Mouse (Mus musculus) CH12.LX (cell line): Measurements from ENCODE around the gene Fkbp14. TPM values are rescaled to one million over a fixed set of nuclear protein-coding genes. Genes with fewer than 3 reads are reported as not detected.

ENCODE experiments used
- DNase-seq: peaks from one replicate; pipeline ENCODE4 v3.0.0-alpha.2; 2013; ENCODE audit errors: extremely low read depth
- H3K27ac ChIP-seq: 2 replicates; pipeline ENCODE4 v1.5.1; 2012; ENCODE audit warnings: low read depth, mild to moderate bottlenecking, control low read depth, moderate library complexity; ENCODE audit not compliant: insufficient read depth
- H3K27me3 ChIP-seq: replicated peaks from 2 replicates; pipeline ENCODE3; 2012; ENCODE audit warnings: inconsistent platforms
- H3K36me3 ChIP-seq, 2 experiments: replicated peaks in 1 of 2; 2 replicates each; pipeline versions ENCODE3 to v1.6.1; 2012; ENCODE audit warnings: inconsistent platforms in 1 of 2, low read length in 1 of 2, mild to moderate bottlenecking in 1 of 2, mixed read lengths in 1 of 2, moderate library complexity in 1 of 2; ENCODE audit not compliant: control insufficient read depth in 1 of 2, insufficient read depth in 1 of 2
- H3K4me1 ChIP-seq, 2 experiments: 2 replicates each; pipeline ENCODE4 v1.6.1; 2012; ENCODE audit warnings: inconsistent platforms in 1 of 2, moderate library complexity in 1 of 2; ENCODE audit not compliant: insufficient read depth in 2 of 2, control insufficient read depth in 1 of 2
- H3K4me2 ChIP-seq: 2 replicates; pipeline ENCODE4 v1.6.1; 2012; ENCODE audit warnings: low read depth, mild to moderate bottlenecking, control low read depth; ENCODE audit not compliant: poor library complexity, insufficient read depth, severe bottlenecking
- H3K4me3 ChIP-seq, 3 experiments: fragments of 150-350 bp in 1 of 3; sonication (generic) in 1 of 3; replicated peaks in 1 of 3; 2 replicates each; pipeline versions ENCODE3 to v1.5.1; 2011 to 2012; ENCODE audit warnings: low read depth in 2 of 3, low read length in 2 of 3, mild to moderate bottlenecking in 2 of 3, moderate library complexity in 2 of 3, control low read depth in 1 of 3, improper control_type of control experiment in 1 of 3, inconsistent platforms in 1 of 3, mixed read lengths in 1 of 3; ENCODE audit not compliant: poor library complexity in 1 of 3
- H3K79me2 ChIP-seq: replicated peaks from 2 replicates; pipeline ENCODE4 v1.6.1; 2012; ENCODE audit warnings: mild to moderate bottlenecking, moderate library complexity; ENCODE audit not compliant: control insufficient read depth, poor library complexity, insufficient read depth, severe bottlenecking; ENCODE audit errors: extremely low read depth
- H3K9ac ChIP-seq: 2 replicates; pipeline ENCODE4 v1.6.1; 2012; ENCODE audit warnings: low read depth, mild to moderate bottlenecking, control low read depth, moderate library complexity; ENCODE audit not compliant: insufficient read depth
- H3K9me3 ChIP-seq: replicated peaks from 2 replicates; pipeline ENCODE3; 2012; ENCODE audit warnings: low read length, inconsistent platforms, mixed read lengths
- CHD1 ChIP-seq: IDR thresholded peaks from 2 replicates; pipeline ENCODE4 v1.6.1; 2012; ENCODE audit warnings: low read depth, low read length, improper control_type of control experiment, inconsistent platforms
- CTCF ChIP-seq, 2 experiments: IDR thresholded peaks in 1 of 2; conservative IDR thresholded peaks in 1 of 2; 2 replicates each; pipeline ENCODE4 v1.5.1; 2011 to 2012; ENCODE audit warnings: low read depth in 2 of 2, low read length in 2 of 2, improper control_type of control experiment in 1 of 2, inconsistent platforms in 1 of 2, mild to moderate bottlenecking in 1 of 2, moderate library complexity in 1 of 2
- E2F4 ChIP-seq: IDR thresholded peaks from 2 replicates; pipeline ENCODE4 v1.6.1; 2011; ENCODE audit warnings: low read depth, low read length, improper control_type of control experiment; ENCODE audit not compliant: insufficient replicate concordance
- ELF1 ChIP-seq: IDR thresholded peaks from 2 replicates; pipeline ENCODE4 v1.6.1; 2014; ENCODE audit warnings: low read depth, mild to moderate bottlenecking, inconsistent platforms, low read length, improper control_type of control experiment
- HCFC1 ChIP-seq: IDR thresholded peaks from 2 replicates; pipeline ENCODE4 v1.6.1; 2012; ENCODE audit warnings: low read depth, mild to moderate bottlenecking, inconsistent platforms, low read length, improper control_type of control experiment
- JUND ChIP-seq: conservative IDR thresholded peaks from 2 replicates; pipeline ENCODE4 v1.6.1; 2011; ENCODE audit warnings: low read depth, low read length, improper control_type of control experiment
- KAT2A ChIP-seq: IDR thresholded peaks from 2 replicates; pipeline ENCODE4 v1.6.1; 2012; ENCODE audit warnings: low read length, improper control_type of control experiment, inconsistent platforms; ENCODE audit not compliant: insufficient replicate concordance
- MAFK ChIP-seq: IDR thresholded peaks from 2 replicates; pipeline ENCODE4 v1.6.1; 2011; ENCODE audit warnings: low read length, improper control_type of control experiment; ENCODE audit not compliant: insufficient replicate concordance
- MAX ChIP-seq: IDR thresholded peaks from 2 replicates; pipeline ENCODE4 v1.6.1; 2011; ENCODE audit warnings: low read length, improper control_type of control experiment
- MEF2A ChIP-seq: IDR thresholded peaks from 2 replicates; pipeline ENCODE4 v1.6.1; 2014; ENCODE audit warnings: low read depth, mild to moderate bottlenecking, inconsistent platforms, low read length, improper control_type of control experiment, borderline replicate concordance
- MXI1 ChIP-seq: IDR thresholded peaks from 2 replicates; pipeline ENCODE4 v1.6.1; 2011; ENCODE audit warnings: mild to moderate bottlenecking, low read depth, low read length, improper control_type of control experiment
- NELFE ChIP-seq: IDR thresholded peaks from 2 replicates; pipeline ENCODE4 v1.6.1; 2011; ENCODE audit warnings: low read depth, low read length, improper control_type of control experiment
- NRF1 ChIP-seq: IDR thresholded peaks from 2 replicates; pipeline ENCODE4 v1.6.1; 2014; ENCODE audit warnings: low read depth, mild to moderate bottlenecking, inconsistent platforms, low read length, improper control_type of control experiment, moderate library complexity
- POLR2A ChIP-seq: IDR thresholded peaks from 2 replicates; pipeline ENCODE4 v1.6.1; 2011; ENCODE audit warnings: low read depth, mild to moderate bottlenecking, improper control_type of control experiment, low read length
- RAD21 ChIP-seq: IDR thresholded peaks from 2 replicates; pipeline ENCODE4 v1.6.1; 2011; ENCODE audit warnings: low read depth, mild to moderate bottlenecking, low read length, improper control_type of control experiment, moderate library complexity
- RCOR1 ChIP-seq: conservative IDR thresholded peaks from 2 replicates; pipeline ENCODE4 v1.6.1; 2012; ENCODE audit warnings: low read depth, mild to moderate bottlenecking, inconsistent platforms, low read length, improper control_type of control experiment
- SIN3A ChIP-seq: IDR thresholded peaks from 2 replicates; pipeline ENCODE4 v1.6.1; 2012; ENCODE audit warnings: low read length, improper control_type of control experiment, inconsistent platforms
- TCF12 ChIP-seq: IDR thresholded peaks from 2 replicates; pipeline ENCODE4 v1.6.1; 2014; ENCODE audit warnings: low read depth, mild to moderate bottlenecking, inconsistent platforms, low read length, improper control_type of control experiment
- UBTF ChIP-seq: IDR thresholded peaks from 2 replicates; pipeline ENCODE4 v1.6.1; 2012; ENCODE audit warnings: low read depth, mild to moderate bottlenecking, inconsistent platforms, low read length, improper control_type of control experiment, moderate library complexity
- USF1 ChIP-seq: IDR thresholded peaks from 2 replicates; pipeline ENCODE4 v1.6.1; 2014; ENCODE audit warnings: low read depth, mild to moderate bottlenecking, inconsistent platforms, low read length, improper control_type of control experiment
- USF2 ChIP-seq: conservative IDR thresholded peaks from 2 replicates; pipeline ENCODE4 v1.6.1; 2011; ENCODE audit warnings: low read depth, low read length, improper control_type of control experiment
- ZKSCAN1 ChIP-seq: IDR thresholded peaks from 2 replicates; pipeline ENCODE4 v1.6.1; 2012; ENCODE audit warnings: low read depth, inconsistent platforms, low read length, improper control_type of control experiment, borderline replicate concordance
- ZNF384 ChIP-seq: IDR thresholded peaks from 2 replicates; pipeline ENCODE4 v1.6.1; 2012; ENCODE audit warnings: low read depth, low read length, improper control_type of control experiment, inconsistent platforms
- dilution Hi-C: fragments of 300-500 bp; cut with MboI; formaldehyde crosslinking; loops from 2 replicates; pipeline ENCODE4 v1.14.3; 2020; ENCODE audit warnings: low sequenced_read_pairs; ENCODE audit not compliant: extremely low pct_unique_long_range_greater_than_20kb, extremely low pct_ligation_motif_present
- in situ Hi-C: fragments of 300-500 bp; cut with MboI; formaldehyde crosslinking; loops from 3 replicates; pipeline ENCODE4 v1.14.3; 2019; ENCODE audit warnings: low sequenced_read_pairs, low pct_ligation_motif_present, low pct_unique_long_range_greater_than_20kb, mixed read lengths
- polyA plus RNA-seq: library from polyadenylated mRNA; unstranded; fragments of >175 nt; gene quantifications from 2 replicates; pipeline ENCODE4 v1.2.1, GENCODE M21; 2012; ENCODE audit warnings: low read depth; ENCODE audit not compliant: insufficient read length
- total RNA-seq, 2 experiments: library from RNA; depleted of rRNA; stranded (reverse); fragments of 300-350 nt in 1 of 2; fragments of >200 nt in 1 of 2; gene quantifications; 2 replicates each; pipeline ENCODE4 v1.2.3; 2012 to 2014

Fkbp14 gene
- total and polyA plus RNA-seq, 3 experiments: 0.50 to 0.95 (median 0.68) TPM

DNA sequence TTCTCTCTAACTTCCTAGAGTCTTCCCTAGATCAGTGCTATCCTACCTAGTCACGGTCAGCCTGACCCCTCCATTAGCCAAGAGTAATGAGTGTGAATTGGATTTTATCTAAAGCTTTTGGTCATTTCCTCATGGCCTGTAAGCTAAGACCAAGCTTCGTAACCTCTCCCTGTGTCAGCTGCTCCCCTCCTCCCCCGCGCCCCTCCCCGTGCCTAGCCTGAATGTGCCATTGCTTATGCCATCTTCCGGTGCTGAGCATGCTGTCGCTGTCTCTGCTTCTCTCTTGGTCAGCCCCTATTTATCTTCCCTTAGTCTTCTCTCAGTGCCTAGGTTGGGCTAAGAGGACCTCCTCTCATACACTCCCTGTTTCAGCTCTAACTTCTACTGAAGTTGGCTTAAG lies 22.4 kb upstream of the Fkbp14 start:
- in situ Hi-C loops (no loop called here), dilution Hi-C loops (no loop called here)
- TF ChIP-seq NRF1: no peak
- TF ChIP-seq RAD21: no peak
- Histone ChIP-seq H3K9ac (no peak overlapping the region), H3K79me2 (no peaks in the 10 kb centered on the region), H3K4me2 (no peak overlapping the region), H3K9me3 (no peaks in the 10 kb centered on the region), H3K4me3 (no peak overlapping the region), H3K4me1 (no peaks in the 10 kb centered on the region), H3K27me3 (no peaks in the 10 kb centered on the region), H3K36me3 (peaks cover 0 to 41% of the 10 kb centered on the region in 2 experiments), H3K27ac (no peak overlapping the region)
- DNase-seq: no peak

DNA sequence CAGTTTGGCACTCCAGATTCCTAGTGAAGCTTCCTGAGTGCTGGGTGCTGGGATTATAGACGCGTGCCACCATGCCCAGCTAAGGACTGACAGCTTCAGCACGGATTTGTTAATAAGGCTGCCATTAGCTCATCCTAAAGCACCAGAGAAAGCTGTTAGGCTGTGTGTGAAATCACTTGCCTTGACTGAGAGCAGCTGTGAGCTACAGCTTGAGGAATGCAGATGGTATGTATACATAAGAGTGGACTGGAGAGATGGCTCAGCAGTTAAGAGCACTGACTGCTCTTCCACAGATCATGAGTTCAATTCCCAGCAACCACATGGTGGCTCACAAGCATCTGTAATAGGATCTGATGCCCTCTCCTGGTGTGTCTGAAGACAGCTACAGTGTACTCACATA lies 20.3 kb upstream of the Fkbp14 start:
- no peaks in the 10 kb centered on the region for H3K9me3 ChIP-seq
- peaks cover 0 to 29% of the 10 kb centered on the region in 2 experiments for H3K36me3 ChIP-seq
- in situ Hi-C loops (no loop called here), dilution Hi-C loops (no loop called here)
- no peak for DNase-seq
- no peaks in the 10 kb centered on the region for H3K79me2 ChIP-seq
- no peaks in the 10 kb centered on the region for H3K27me3 ChIP-seq
- H3K9ac ChIP-seq: no peak overlapping the region
- H3K27ac ChIP-seq: no peak overlapping the region
- H3K4me1 ChIP-seq: no peaks in the 10 kb centered on the region
- H3K4me2 ChIP-seq: no peak overlapping the region
- TF ChIP-seq RCOR1 (no peak), KAT2A (no peak), SIN3A (no peak), NRF1 (no peak), TCF12 (no peak), USF1 (no peak), POLR2A (no peak), ELF1 (no peak)
- TF ChIP-seq, all 38 proteins: peak for 0
- H3K4me3 ChIP-seq: no peak overlapping the region

DNA sequence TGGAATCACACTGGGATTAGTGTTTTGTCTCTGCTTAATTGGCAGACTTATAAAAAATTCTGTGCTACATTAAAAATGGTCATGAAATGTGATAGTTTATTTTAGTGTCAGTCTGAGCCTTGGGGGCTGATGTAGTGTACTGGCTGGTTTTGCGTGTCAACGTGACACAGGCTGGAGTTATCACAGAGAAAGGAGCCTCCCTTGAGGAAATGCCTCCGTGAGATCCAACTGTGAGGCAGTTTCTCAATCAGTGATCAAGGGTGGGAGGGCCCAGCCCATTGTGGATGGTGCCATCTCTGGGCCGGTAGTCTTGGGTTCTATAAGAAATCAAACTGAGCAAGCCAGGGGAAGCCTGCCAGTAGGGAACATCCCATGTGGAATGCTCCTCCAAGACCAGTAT lies 9.1 kb upstream of the Fkbp14 start:
- no peaks in the 10 kb centered on the region for H3K4me1 ChIP-seq
- no peak for DNase-seq
- H3K9ac ChIP-seq: no peak overlapping the region
- peaks cover 4% of the 10 kb centered on the region for H3K9me3 ChIP-seq
- no peak overlapping the region for H3K27ac ChIP-seq
- TF ChIP-seq NELFE (no peak), CTCF (conservative IDR thresholded peaks at IDR 0.05 in 1 of 2, IDR thresholded peaks at IDR 0.05 in 1 of 2; ENCODE audit: low read depth in 2 of 2, low read length in 2 of 2) (no peak), USF2 (no peak), USF1 (no peak), MAX (no peak), MXI1 (no peak), ZNF384 (no peak), NRF1 (no peak), MEF2A (no peak), CHD1 (no peak), JUND (no peak), E2F4 (no peak), HCFC1 (no peak), ZKSCAN1 (no peak), MAFK (no peak), SIN3A (no peak), UBTF (no peak)
- no peaks in the 10 kb centered on the region for H3K79me2 ChIP-seq
- dilution Hi-C loops (no loop called here), in situ Hi-C loops (no loop called here)
- H3K27me3 ChIP-seq: no peaks in the 10 kb centered on the region
- H3K36me3 ChIP-seq: peaks cover 0 to 6% of the 10 kb centered on the region in 2 experiments
- no peak overlapping the region for H3K4me2 ChIP-seq
- no peak overlapping the region for H3K4me3 ChIP-seq
